Mouse (Mus musculus) left cerebral cortex, adult 2 months (tissue): ENCODE measurements around the gene Olfr267. TPM values are rescaled to one million over a fixed set of nuclear protein-coding genes. Genes with fewer than 3 reads are reported as not detected.

Experiments
- DNase-seq, 2 experiments: peaks; one replicate each; pipeline ENCODE4 v3.0.0; 2021 to 2022; ENCODE audit warnings: low spot score in 2 of 2, mixed read lengths in 1 of 2; ENCODE audit errors: extremely low spot score in 1 of 2
- H3K27ac ChIP-seq: fragments of 200-600 bp; 2 replicates; pipeline ENCODE4 v1.8.1; 2022
- H3K4me3 ChIP-seq: fragments of 200-600 bp; 2 replicates; pipeline ENCODE4 v1.8.1; 2022
- CTCF ChIP-seq: fragments of 200-600 bp; IDR thresholded peaks from 2 replicates; pipeline ENCODE4 v1.8.1; 2022; ENCODE audit warnings: antibody characterized with exemption, mild to moderate bottlenecking, moderate library complexity
- intact Hi-C: fragments of 180-260 bp; cut with DNase I; formaldehyde crosslinking; loops from one replicate; pipeline ENCODE4 v1.15.1; 2025
- long read RNA-seq, 2 experiments: library from polyadenylated mRNA; stranded (forward); transcript quantifications; one replicate each; pipeline ENCODE4 v2.0.0; 2021; ENCODE audit warnings: borderline mapping rate in 2 of 2
- total RNA-seq, 2 experiments: library from RNA; stranded (reverse); gene quantifications; 2 replicates each; pipeline ENCODE4 v1.2.3; 2021

Olfr267 gene
- under 1 TPM; 0.44 to 0.48 TPM for total RNA-seq
- long read RNA-seq, experiment 1 = 0 reads
- long read RNA-seq, experiment 2 = 0 reads

GRCm38 (mm10) chr4:58787616-58788015 is at the start of gene Olfr267:
Gene Olfr267 (minus strand): TSS chr4:58787716.
- Histone ChIP-seq H3K27ac (no peak within 1 kb of the TSS), H3K4me3 (no peak within 1 kb of the TSS)
- intact Hi-C loops = no loop called here
- TF ChIP-seq CTCF = no peak
- no peak for DNase-seq

- Histone ChIP-seq H3K27ac (no peak overlapping the region), H3K4me3 (no peak overlapping the region)
- intact Hi-C loops = no loop called here
- DNase-seq = no peak
- TF ChIP-seq CTCF = no peak
These were observed 45.4 kb upstream of the Olfr267 start for GRCm38 (mm10) chr4:58832908-58833307.

GRCm38 (mm10) chr4:58825921-58826320 is 38.4 kb upstream of the Olfr267 start:
- DNase-seq = no peak
- no peak overlapping the region for H3K27ac ChIP-seq
- intact Hi-C loops = loop anchor here (2.0 kb wide), 1 partner anchor 17 kb away; no protein-coding TSS in a partner anchor
- H3K4me3 ChIP-seq = no peak overlapping the region
- TF ChIP-seq CTCF = no peak

GRCm38 (mm10) chr4:58786659-58787058 is 857 bp downstream of the Olfr267 start:
- Histone ChIP-seq H3K4me3 (no peak overlapping the region), H3K27ac (no peak overlapping the region)
- no peak for DNase-seq
- intact Hi-C loops = no loop called here
- no peak for TF ChIP-seq CTCF

GRCm38 (mm10) chr4:58763417-58763816 is 24.1 kb downstream of the Olfr267 start:
- intact Hi-C loops = no loop called here
- no peak overlapping the region for H3K27ac ChIP-seq
- H3K4me3 ChIP-seq = no peak overlapping the region
- DNase-seq = no peak
- no peak for TF ChIP-seq CTCF

- Histone ChIP-seq H3K4me3 (peak overlapping the region; percentile 23; the same call in 1 of the 2 replicates), H3K27ac (no peak overlapping the region)
- DNase-seq = no peak
- intact Hi-C loops = loop anchor here (1.0 to 10.0 kb wide), 4 partner anchors 195 to 665 kb away; no protein-coding TSS in a partner anchor
- TF ChIP-seq CTCF = peak; percentile 73
These were observed 38.0 kb downstream of the Olfr267 start for GRCm38 (mm10) chr4:58749510-58749909.

GRCm38 (mm10) chr4:58749101-58749500 is 38.4 kb downstream of the Olfr267 start:
- Histone ChIP-seq H3K4me3 (peak overlapping the region; percentile 23; the same call in 1 of the 2 replicates), H3K27ac (no peak overlapping the region)
- TF ChIP-seq CTCF = no peak
- no peak for DNase-seq
- intact Hi-C loops = loop anchor here (1.0 to 10.0 kb wide), 4 partner anchors 194 to 664 kb away; no protein-coding TSS in a partner anchor

- intact Hi-C loops = loop anchor here (10.0 kb wide), 1 partner anchor 661 kb away; no protein-coding TSS in a partner anchor
- Histone ChIP-seq H3K4me3 (no peak overlapping the region), H3K27ac (no peak overlapping the region)
- DNase-seq = no peak
- TF ChIP-seq CTCF = no peak
These were observed 41.8 kb downstream of the Olfr267 start for GRCm38 (mm10) chr4:58745583-58746222.

- Histone ChIP-seq H3K4me3 (peak overlapping the region; percentile 32), H3K27ac (no peak overlapping the region)
- no peak; the same call in 1 of the 2 replicates for TF ChIP-seq CTCF
- intact Hi-C loops = loop anchor here (5.0 kb wide), 1 partner anchor 95 kb away; no protein-coding TSS in a partner anchor
- peak in 1 of 2 experiments; percentile 13 for DNase-seq
These were observed 50.5 kb downstream of the Olfr267 start for GRCm38 (mm10) chr4:58736867-58737633.

Other genes starting within 250 kb of the Olfr267 start
- 10 to 100 TPM; 14.5 to 17.5 TPM for gene Lpar1, start 233.8 kb downstream of the Olfr267 start, total RNA-seq
- 100 to 1,000 TPM; 136 to 152 TPM for gene Ecpas, start 125.0 kb upstream of the Olfr267 start, total RNA-seq
- 10 to 100 TPM; 50.1 to 56.8 TPM for gene Zkscan16, start 155.9 kb upstream of the Olfr267 start, total RNA-seq
- 1 to 10 TPM; 1.9 to 2.2 TPM for gene Ptgr1, start 199.4 kb upstream of the Olfr267 start, total RNA-seq
- gene Dnajc25, start 207.3 kb upstream of the Olfr267 start, total RNA-seq = 1 to 10 TPM; 5.8 to 6.3 TPM
- gene Gm20503, start 215.5 kb upstream of the Olfr267 start, total RNA-seq = 1 to 10 TPM in 1 of 2 experiments, not detected in 1; 1.9 TPM
- 10 to 100 TPM; 63.4 to 70.0 TPM for gene Gng10, start 247.4 kb upstream of the Olfr267 start, total RNA-seq